Mouse (Mus musculus) kidney, postnatal 0 days (tissue): ENCODE data around the gene Stim2. TPM values are rescaled to one million over a fixed set of nuclear protein-coding genes. Genes with fewer than 3 reads are reported as not detected.

Source experiments
- ATAC-seq: fragments of 200-750 bp; cut with Nextera tagmentation; replicated peaks from 2 replicates; pipeline ENCODE4 v1.8.0; 2017; ENCODE audit warnings: low read depth, moderate number of reproducible peaks, moderate TSS enrichment, moderate library complexity; ENCODE audit not compliant: low FRiP score
- DNase-seq: peaks from one replicate; pipeline ENCODE4 v3.0.0-alpha.2; 2016; ENCODE audit warnings: low spot score
- H3K27ac ChIP-seq: fragments of 300-500 bp; sonication (generic); 2 replicates; pipeline ENCODE4 v1.5.1; 2014; ENCODE audit warnings: mild to moderate bottlenecking
- H3K27me3 ChIP-seq: fragments of 300-500 bp; sonication (generic); 2 replicates; pipeline ENCODE4 v1.6.1; 2014; ENCODE audit warnings: low read length, mixed read lengths; ENCODE audit not compliant: insufficient read depth
- H3K36me3 ChIP-seq: fragments of 300-500 bp; sonication (generic); 2 replicates; pipeline ENCODE4 v1.6.1; 2014; ENCODE audit warnings: low read length, mixed read lengths; ENCODE audit not compliant: insufficient read depth
- H3K4me1 ChIP-seq: fragments of 300-500 bp; sonication (generic); replicated peaks from 2 replicates; pipeline ENCODE4 v1.6.1; 2014; ENCODE audit warnings: antibody characterized with exemption, low read length, mixed read lengths; ENCODE audit not compliant: insufficient read depth
- H3K4me2 ChIP-seq: fragments of 300-500 bp; sonication (generic); 2 replicates; pipeline ENCODE4 v1.6.1; 2014; ENCODE audit warnings: mild to moderate bottlenecking, low read length, moderate library complexity, mixed read lengths
- H3K4me3 ChIP-seq: fragments of 300-500 bp; sonication (generic); replicated peaks from 2 replicates; pipeline ENCODE4 v1.5.1; 2014; ENCODE audit warnings: low read depth, low read length
- H3K9ac ChIP-seq: fragments of 300-500 bp; sonication (generic); 2 replicates; pipeline ENCODE4 v1.6.1; 2014; ENCODE audit warnings: low read depth, low read length
- H3K9me3 ChIP-seq: fragments of 300-500 bp; sonication (generic); replicated peaks from 2 replicates; pipeline ENCODE4 v1.6.1; 2016; ENCODE audit warnings: low read length, inconsistent platforms, mixed read lengths
- CTCF ChIP-seq: IDR thresholded peaks from 2 replicates; pipeline ENCODE4 v1.5.1; 2016; ENCODE audit warnings: antibody characterized with exemption, low read depth, mild to moderate bottlenecking, moderate library complexity
- WGBS: fragments of 180-500 bp; shearing (Covaris S2); extraction: QIAGEN DNeasy Blood & Tissue Kit; methylation state at CpG from one replicate; pipeline ENCODE4 v1.1.7; 2014; 5-methylcytosine and 5-hydroxymethylcytosine counted together
- polyA plus RNA-seq: library from polyadenylated mRNA; unstranded; fragments of >200 nt; fragmentation: Nextera tagmentation; extraction: Ambion mirVana; gene quantifications from 2 replicates; pipeline ENCODE4 v1.2.1, GENCODE M21; 2015

Gene Stim2
- polyA plus RNA-seq, 1 experiment from 2014 or later: 21.4 TPM

GRCm38 (mm10) chr5:53987496-53987895, 10.8 kb upstream of the Stim2 start:
- no peak for ATAC-seq
- no peak for DNase-seq

DNA sequence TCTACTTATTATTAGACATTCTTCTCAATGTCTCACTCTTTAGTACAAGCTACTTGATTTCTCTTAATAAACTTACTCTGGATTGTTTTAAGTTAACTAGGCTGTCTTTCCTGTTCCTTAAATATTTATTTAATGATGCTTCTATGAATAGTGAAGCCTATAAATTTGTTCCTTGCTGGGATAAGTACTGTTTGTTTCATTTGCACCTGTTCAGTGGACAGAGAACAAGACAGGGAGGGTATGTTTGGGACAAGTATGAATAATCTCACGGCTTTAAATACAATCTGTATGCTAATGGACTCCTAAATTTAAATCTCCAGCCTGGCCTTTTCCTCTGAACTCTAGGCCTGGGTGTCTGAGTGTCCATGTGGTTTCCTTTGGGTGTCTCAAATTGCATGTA, 10.2 kb upstream of the Stim2 start:
- no peaks in the 10 kb centered on the region for H3K4me1 ChIP-seq
- H3K9me3 ChIP-seq: no peaks in the 10 kb centered on the region
- no peak for ATAC-seq
- WGBS: 69% methylated on average over 1 of the region's 1 CpGs
- no peak overlapping the region for H3K4me3 ChIP-seq
- TF ChIP-seq CTCF: no peak
- no peaks in the 10 kb centered on the region for H3K36me3 ChIP-seq
- no peak overlapping the region for H3K27ac ChIP-seq
- H3K27me3 ChIP-seq: no peaks in the 10 kb centered on the region
- H3K9ac ChIP-seq: no peak overlapping the region
- no peak overlapping the region for H3K4me2 ChIP-seq
- DNase-seq: no peak

More at GRCm38 (mm10) chr5:53987496-53987895, 10.8 kb upstream of the Stim2 start:
- H3K4me1 ChIP-seq: no peaks in the 10 kb centered on the region
- no peak overlapping the region for H3K9ac ChIP-seq
- no peak overlapping the region for H3K4me2 ChIP-seq
- H3K27ac ChIP-seq: no peak overlapping the region
- TF ChIP-seq CTCF: no peak
- no peak overlapping the region for H3K4me3 ChIP-seq
- whole genome bisulfite sequencing: 78% methylated on average over 1 of the region's 1 CpGs
- no peaks in the 10 kb centered on the region for H3K36me3 ChIP-seq
- H3K9me3 ChIP-seq: no peaks in the 10 kb centered on the region
- H3K27me3 ChIP-seq: no peaks in the 10 kb centered on the region

DNA sequence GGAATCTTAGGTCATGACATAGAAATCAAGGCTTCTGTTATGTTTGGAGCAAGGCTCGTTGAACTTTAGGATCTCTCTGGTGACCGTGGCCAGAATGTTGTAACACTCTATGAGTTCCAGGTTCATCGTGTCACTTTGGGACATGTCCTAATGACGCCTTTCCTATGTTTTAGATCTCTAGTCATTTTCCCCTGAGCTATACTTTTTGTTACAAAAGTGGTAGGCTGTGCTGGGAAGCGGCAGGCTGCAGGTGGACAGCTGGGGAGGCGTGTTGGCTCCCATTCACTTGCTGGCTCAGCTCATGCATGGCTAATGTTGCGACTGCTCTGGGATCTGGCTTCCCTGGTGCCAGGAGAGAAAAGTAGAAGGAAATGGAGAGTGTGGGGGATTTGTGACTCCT, 5.7 kb upstream of the Stim2 start:
- WGBS: 31% methylated on average over 7 of the region's 7 CpGs
- no peak overlapping the region for H3K4me3 ChIP-seq
- no peaks in the 10 kb centered on the region for H3K9me3 ChIP-seq
- no peaks in the 10 kb centered on the region for H3K36me3 ChIP-seq
- TF ChIP-seq CTCF: no peak
- H3K4me2 ChIP-seq: no peak overlapping the region
- no peak overlapping the region for H3K9ac ChIP-seq
- H3K4me1 ChIP-seq: no peaks in the 10 kb centered on the region
- H3K27me3 ChIP-seq: no peaks in the 10 kb centered on the region
- no peak for DNase-seq
- no peak for ATAC-seq
- no peak overlapping the region for H3K27ac ChIP-seq

GRCm38 (mm10) chr5:53994576-53994975, 3.7 kb upstream of the Stim2 start:
- Histone ChIP-seq H3K4me3 (no peak overlapping the region), H3K27ac (no peak overlapping the region), H3K27me3 (no peaks in the 10 kb centered on the region), H3K36me3 (no peaks in the 10 kb centered on the region), H3K9ac (no peak overlapping the region), H3K9me3 (no peaks in the 10 kb centered on the region), H3K4me1 (no peaks in the 10 kb centered on the region; the same call in 1 of the 2 replicates), H3K4me2 (peak overlapping the region; percentile 68)
- no peak for ATAC-seq
- WGBS: 65% methylated on average over 4 of the region's 4 CpGs
- no peak for TF ChIP-seq CTCF
- DNase-seq: no peak

- no peaks in the 10 kb centered on the region for H3K27me3 ChIP-seq
- under 1% methylated on average over 34 of the region's 34 CpGs for WGBS
- TF ChIP-seq CTCF: no peak
- H3K27ac ChIP-seq: peak overlapping the region; percentile 14
- no peaks in the 10 kb centered on the region for H3K36me3 ChIP-seq
- H3K4me1 ChIP-seq: peaks cover 4% of the 10 kb centered on the region; the same call in 1 of the 2 replicates
- no peaks in the 10 kb centered on the region for H3K9me3 ChIP-seq
- DNase-seq (peak; percentile 70), ATAC-seq (peak; percentile 38)
- H3K9ac ChIP-seq: peak overlapping the region; percentile 56
- H3K4me2 ChIP-seq: peak overlapping the region; percentile 68
- peak overlapping the region; percentile 53 for H3K4me3 ChIP-seq
Observed at GRCm38 (mm10) chr5:53995316-53995715, 3.0 kb upstream of the Stim2 start.

GRCm38 (mm10) chr5:53996822-53997221, 1.5 kb upstream of the Stim2 start:
- Histone ChIP-seq H3K9me3 (no peaks in the 10 kb centered on the region), H3K36me3 (no peaks in the 10 kb centered on the region), H3K9ac (no peak overlapping the region), H3K27me3 (no peaks in the 10 kb centered on the region), H3K4me1 (peaks cover 5% of the 10 kb centered on the region; the same call in 1 of the 2 replicates), H3K4me2 (no peak overlapping the region), H3K27ac (no peak overlapping the region), H3K4me3 (no peak overlapping the region)
- DNase-seq (no peak), ATAC-seq (no peak)
- WGBS: 86% methylated on average over 6 of the region's 6 CpGs
- TF ChIP-seq CTCF: no peak
